Mouse (Mus musculus): Measurements from ENCODE around the gene Hmgn3.

Gene Hmgn3

GRCm38 (mm10) chr9:83100786-83101185 lies 45.7 kb downstream of the Hmgn3 start:
- DNase-seq (ENCODE audit: low spot score in 2 of 2), result no peak

GRCm38 (mm10) chr9:83098652-83099307 lies 47.7 kb downstream of the Hmgn3 start:
- no peak for DNase-seq (ENCODE audit: low spot score in 2 of 2)

- no peak for DNase-seq (ENCODE audit: low spot score in 2 of 2)
Observed at GRCm38 (mm10) chr9:83097816-83098215, 48.7 kb downstream of the Hmgn3 start.

GRCm38 (mm10) chr9:83094649-83095336 lies 51.7 kb downstream of the Hmgn3 start:
- DNase-seq (ENCODE audit: low spot score in 2 of 2), result no peak

- no peak for DNase-seq (ENCODE audit: low spot score in 2 of 2)
Observed at GRCm38 (mm10) chr9:83083790-83084469, 62.6 kb downstream of the Hmgn3 start.

- DNase-seq (ENCODE audit: low spot score in 2 of 2), result no peak
Observed at GRCm38 (mm10) chr9:83083091-83083490, 63.4 kb downstream of the Hmgn3 start.

GRCm38 (mm10) chr9:83082296-83082695 lies 64.2 kb downstream of the Hmgn3 start:
- DNase-seq (ENCODE audit: low spot score in 2 of 2), result no peak

- DNase-seq (ENCODE audit: low spot score in 2 of 2), result no peak
Observed at GRCm38 (mm10) chr9:83079724-83080123, 66.8 kb downstream of the Hmgn3 start.

- no peak for DNase-seq (ENCODE audit: low spot score in 2 of 2)
Observed at GRCm38 (mm10) chr9:83068246-83068645, 78.2 kb downstream of the Hmgn3 start.

- DNase-seq (ENCODE audit: low spot score in 2 of 2), result no peak
Observed at GRCm38 (mm10) chr9:83061289-83061688, 85.2 kb downstream of the Hmgn3 start.
